Mouse (Mus musculus) megakaryocyte, embryonic 14.5 days (primary cell): ENCODE results near the gene Ube4b. TPM values are rescaled to one million over a fixed set of nuclear protein-coding genes. Genes with fewer than 3 reads are reported as not detected.

Experiments used
- H3K27me3 ChIP-seq: replicated peaks from 2 replicates; pipeline ENCODE3; 2012; ENCODE audit warnings: inconsistent platforms
- H3K36me3 ChIP-seq: replicated peaks from 2 replicates; pipeline ENCODE3; 2012; ENCODE audit warnings: low read length, inconsistent platforms, mixed read lengths
- H3K4me1 ChIP-seq: 2 replicates; pipeline ENCODE4 v1.6.1; 2012; ENCODE audit warnings: inconsistent platforms
- H3K4me3 ChIP-seq: replicated peaks from 2 replicates; pipeline ENCODE3; 2012; ENCODE audit warnings: moderate library complexity, mild to moderate bottlenecking, inconsistent platforms
- H3K9me3 ChIP-seq: 2 replicates; pipeline ENCODE4 v1.6.1; 2012; ENCODE audit warnings: inconsistent platforms
- FLI1 ChIP-seq: IDR thresholded peaks from 2 replicates; pipeline ENCODE4 v1.6.1; 2012; ENCODE audit warnings: low read length, inconsistent platforms, mixed read lengths
- GATA1 ChIP-seq: IDR thresholded peaks from 3 replicates; pipeline ENCODE4 v1.6.1; 2012; ENCODE audit warnings: mixed read lengths, low read length, inconsistent platforms, borderline replicate concordance
- polyA plus RNA-seq: library from polyadenylated mRNA; stranded (reverse); fragments of >175 nt; gene quantifications from 2 replicates; pipeline ENCODE4 v1.2.3, GENCODE M21; 2012; ENCODE audit warnings: low replicate concordance; ENCODE audit not compliant: insufficient read depth

The Ube4b gene
- polyA plus RNA-seq, 1 experiment, result 134 TPM

GRCm38 (mm10) chr4:149407461-149407860 is 19.1 kb downstream of the Ube4b start:
- TF ChIP-seq FLI1 (no peak), GATA1 (no peak)
- peaks cover 62% of the 10 kb centered on the region for H3K36me3 ChIP-seq
- peaks cover 4% of the 10 kb centered on the region for H3K9me3 ChIP-seq
- no peaks in the 10 kb centered on the region for H3K27me3 ChIP-seq
- H3K4me3 ChIP-seq, result no peak overlapping the region
- H3K4me1 ChIP-seq, result peaks cover 41% of the 10 kb centered on the region

GRCm38 (mm10) chr4:149405713-149406443 is 20.7 kb downstream of the Ube4b start:
- H3K4me1 ChIP-seq, result peaks cover 51% of the 10 kb centered on the region
- H3K36me3 ChIP-seq, result peaks cover 57% of the 10 kb centered on the region
- no peak for TF ChIP-seq FLI1
- no peak for TF ChIP-seq GATA1
- H3K4me3 ChIP-seq, result peak overlapping the region; percentile 42
- H3K27me3 ChIP-seq, result no peaks in the 10 kb centered on the region
- H3K9me3 ChIP-seq, result peaks cover 4% of the 10 kb centered on the region

- H3K36me3 ChIP-seq, result peaks cover 48% of the 10 kb centered on the region
- peaks cover 57% of the 10 kb centered on the region for H3K4me1 ChIP-seq
- TF ChIP-seq GATA1 (no peak), FLI1 (no peak)
Measured at GRCm38 (mm10) chr4:149404640-149405465, 21.7 kb downstream of the Ube4b start.

GRCm38 (mm10) chr4:149403037-149403436 is 23.5 kb downstream of the Ube4b start:
- Histone ChIP-seq H3K36me3 (peaks cover 48% of the 10 kb centered on the region), H3K4me3 (no peak overlapping the region), H3K9me3 (no peaks in the 10 kb centered on the region), H3K4me1 (peaks cover 63% of the 10 kb centered on the region), H3K27me3 (no peaks in the 10 kb centered on the region)
- no peak for TF ChIP-seq FLI1

More at GRCm38 (mm10) chr4:149404640-149405465, 21.7 kb downstream of the Ube4b start:
- Histone ChIP-seq H3K27me3 (no peaks in the 10 kb centered on the region), H3K9me3 (no peaks in the 10 kb centered on the region), H3K4me3 (no peak overlapping the region)

- TF ChIP-seq FLI1 (no peak), GATA1 (no peak)
- no peaks in the 10 kb centered on the region for H3K27me3 ChIP-seq
- H3K4me3 ChIP-seq, result no peak overlapping the region
- H3K9me3 ChIP-seq, result no peaks in the 10 kb centered on the region
- H3K4me1 ChIP-seq, result peaks cover 64% of the 10 kb centered on the region
- H3K36me3 ChIP-seq, result peaks cover 55% of the 10 kb centered on the region
Measured at GRCm38 (mm10) chr4:149401591-149401982, 25.0 kb downstream of the Ube4b start.

GRCm38 (mm10) chr4:149400878-149401590 is 25.5 kb downstream of the Ube4b start:
- Histone ChIP-seq H3K36me3 (peaks cover 56% of the 10 kb centered on the region), H3K27me3 (no peaks in the 10 kb centered on the region), H3K4me1 (peaks cover 62% of the 10 kb centered on the region), H3K9me3 (no peaks in the 10 kb centered on the region), H3K4me3 (no peak overlapping the region)
- TF ChIP-seq FLI1 (no peak), GATA1 (no peak)

GRCm38 (mm10) chr4:149399331-149399910 is 27.1 kb downstream of the Ube4b start:
- Histone ChIP-seq H3K9me3 (no peaks in the 10 kb centered on the region), H3K4me1 (peaks cover 63% of the 10 kb centered on the region), H3K27me3 (no peaks in the 10 kb centered on the region), H3K36me3 (peaks cover 60% of the 10 kb centered on the region), H3K4me3 (peak overlapping the region; percentile 18)
- TF ChIP-seq GATA1, result no peak
- no peak for TF ChIP-seq FLI1

- peaks cover 63% of the 10 kb centered on the region for H3K4me1 ChIP-seq
- no peak for TF ChIP-seq GATA1
- TF ChIP-seq FLI1, result no peak
- H3K4me3 ChIP-seq, result no peak overlapping the region
- H3K27me3 ChIP-seq, result no peaks in the 10 kb centered on the region
- H3K36me3 ChIP-seq, result peaks cover 65% of the 10 kb centered on the region
- no peaks in the 10 kb centered on the region for H3K9me3 ChIP-seq
Measured at GRCm38 (mm10) chr4:149398181-149398735, 28.3 kb downstream of the Ube4b start.

GRCm38 (mm10) chr4:149396433-149397306 is 29.9 kb downstream of the Ube4b start:
- peaks cover 61% of the 10 kb centered on the region for H3K4me1 ChIP-seq
- H3K9me3 ChIP-seq, result no peaks in the 10 kb centered on the region
- no peaks in the 10 kb centered on the region for H3K27me3 ChIP-seq
- H3K36me3 ChIP-seq, result peaks cover 77% of the 10 kb centered on the region
- TF ChIP-seq FLI1, result no peak
- TF ChIP-seq GATA1, result no peak
- no peak overlapping the region for H3K4me3 ChIP-seq
